Mouse (Mus musculus) T-cell, adult 2 months (primary cell): ENCODE measurements around the gene Six6.

Experiments used
- DNase-seq: peaks from one replicate; pipeline ENCODE4 v3.0.0; 2022; ENCODE audit warnings: low spot score

The Six6 gene

DNA sequence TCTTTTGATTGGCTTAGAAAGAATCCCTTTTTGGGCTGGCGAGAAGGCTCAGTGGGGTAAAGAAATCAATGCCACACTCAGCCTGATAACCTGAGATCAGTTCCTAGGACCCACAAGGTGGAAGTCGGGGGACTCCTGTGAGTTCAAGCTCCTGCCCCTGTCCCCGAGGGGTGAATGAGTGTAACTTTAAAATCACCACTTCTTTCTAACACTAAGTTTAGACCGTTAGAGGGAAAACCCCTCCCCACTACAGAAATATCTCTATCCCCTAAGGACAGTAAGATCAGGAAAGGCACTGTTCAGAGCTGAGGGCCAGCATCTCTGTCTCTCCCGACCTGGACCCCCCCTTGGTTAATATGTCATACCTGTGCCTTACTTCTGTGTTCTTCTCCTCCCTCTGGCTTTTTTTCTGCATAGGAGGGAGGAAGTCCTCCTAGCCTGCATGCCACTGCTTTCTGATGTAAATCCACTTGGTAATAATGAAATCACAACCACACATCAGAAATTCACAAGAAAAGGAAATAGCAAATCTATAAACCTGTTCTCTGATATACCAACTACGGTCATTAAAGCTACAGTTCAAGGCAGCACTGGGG is 18.2 kb downstream of the Six6 start:
- DNase-seq, result no peak

DNA sequence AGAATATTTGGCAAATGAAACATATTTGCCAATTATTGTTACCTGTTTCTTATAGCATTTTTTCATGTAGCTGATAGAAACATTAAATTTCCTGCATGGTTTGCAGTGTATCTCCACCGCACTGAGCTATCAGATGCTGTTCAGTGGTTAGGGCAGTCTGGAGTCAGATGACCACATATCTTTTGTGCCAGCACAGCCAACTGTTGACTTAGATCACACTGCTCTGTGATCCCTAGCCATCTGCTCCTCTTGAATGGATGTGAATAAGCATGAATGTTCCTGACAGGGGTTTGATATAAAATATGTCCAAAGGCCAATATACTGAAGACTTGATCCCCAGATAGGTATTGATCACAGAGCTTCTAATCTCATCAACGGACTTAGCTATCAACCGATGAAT is 18.8 kb downstream of the Six6 start:
- DNase-seq, result no peak

- DNase-seq, result no peak
Measured at GRCm38 (mm10) chr12:72962761-72963160, 23.1 kb downstream of the Six6 start.

DNA sequence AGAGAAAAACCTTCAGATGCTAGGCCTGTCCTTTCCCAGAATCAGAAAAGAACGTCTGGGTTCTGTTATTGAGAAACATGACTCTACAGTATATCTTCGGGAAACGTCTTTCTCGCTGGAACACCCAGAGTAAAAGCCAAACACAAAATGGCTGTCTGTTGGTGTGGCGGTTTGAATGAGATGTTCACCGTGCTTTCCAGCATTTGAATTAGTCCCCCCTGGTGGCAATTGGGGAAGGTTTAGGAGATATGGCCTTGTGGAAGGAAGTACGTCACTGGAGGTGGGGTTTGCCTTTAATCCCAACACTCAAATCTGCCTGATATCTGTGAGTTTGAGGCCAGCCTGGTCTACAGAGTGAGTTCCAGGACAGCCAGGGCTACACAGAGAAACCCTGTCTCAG is 27.8 kb downstream of the Six6 start:
- no peak for DNase-seq

DNA sequence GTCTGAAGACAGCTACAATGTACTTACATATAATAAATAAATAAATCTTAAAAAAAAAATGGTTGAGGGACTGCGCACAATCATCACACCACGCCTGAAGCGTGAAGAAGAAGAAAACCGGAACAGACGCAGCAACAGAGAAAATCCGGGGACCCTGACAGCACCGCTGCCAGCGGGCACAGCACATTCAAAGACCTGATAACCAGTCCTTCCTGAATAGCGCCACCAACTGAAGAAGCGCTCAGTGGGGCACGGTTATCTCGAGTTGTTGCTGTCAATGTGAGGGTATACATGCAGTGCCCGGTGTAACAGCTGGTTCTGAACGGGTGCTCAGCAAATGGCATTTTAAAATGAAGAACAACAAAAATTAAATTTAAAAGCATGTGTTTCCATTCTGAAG is 30.9 kb downstream of the Six6 start:
- no peak for DNase-seq

GRCm38 (mm10) chr12:72973161-72973560 is 33.5 kb downstream of the Six6 start:
- peak; percentile 33 for DNase-seq

DNA sequence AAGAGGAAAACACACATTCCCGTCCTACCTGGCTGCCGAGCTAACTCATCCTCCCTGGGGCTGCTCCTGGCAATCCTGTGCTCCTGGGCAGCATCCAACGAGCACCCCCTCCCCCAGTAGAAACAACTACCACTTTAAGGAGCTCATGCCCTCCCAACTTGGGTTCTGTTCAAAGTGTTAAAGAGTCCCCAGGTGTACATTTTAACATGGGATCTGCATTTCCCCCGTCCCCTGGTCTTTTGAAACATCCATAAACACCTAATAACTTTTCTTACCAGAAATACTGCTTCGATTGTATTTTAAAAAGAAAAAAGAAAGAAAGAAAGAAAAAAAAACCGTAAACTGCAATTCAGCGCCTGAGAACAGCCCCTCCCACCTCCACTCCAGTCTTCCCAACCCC is 36.5 kb downstream of the Six6 start:
- DNase-seq, result no peak

GRCm38 (mm10) chr12:72976718-72977117 is 37.0 kb downstream of the Six6 start:
- peak; percentile 74 for DNase-seq

DNA sequence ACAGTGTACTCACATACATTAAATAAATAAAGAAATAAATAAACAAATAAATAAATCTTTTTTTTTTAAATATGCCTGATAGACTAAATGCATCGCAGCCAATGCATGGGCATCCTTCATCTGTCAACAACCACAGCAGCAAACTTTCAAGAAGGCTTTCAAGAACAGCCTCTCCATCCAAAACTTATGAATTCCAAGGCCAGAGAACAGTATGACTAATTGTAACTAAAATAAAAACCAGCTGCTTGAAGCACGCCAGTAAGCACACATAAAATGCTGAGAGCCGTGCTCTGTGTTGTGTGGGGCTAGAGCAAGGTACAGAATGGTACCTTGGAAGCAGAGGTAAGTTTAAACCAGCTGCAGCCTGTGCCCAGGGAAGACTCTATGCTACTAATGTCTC is 38.2 kb downstream of the Six6 start:
- no peak for DNase-seq

GRCm38 (mm10) chr12:72979236-72979635 is 39.5 kb downstream of the Six6 start:
- no peak for DNase-seq

DNA sequence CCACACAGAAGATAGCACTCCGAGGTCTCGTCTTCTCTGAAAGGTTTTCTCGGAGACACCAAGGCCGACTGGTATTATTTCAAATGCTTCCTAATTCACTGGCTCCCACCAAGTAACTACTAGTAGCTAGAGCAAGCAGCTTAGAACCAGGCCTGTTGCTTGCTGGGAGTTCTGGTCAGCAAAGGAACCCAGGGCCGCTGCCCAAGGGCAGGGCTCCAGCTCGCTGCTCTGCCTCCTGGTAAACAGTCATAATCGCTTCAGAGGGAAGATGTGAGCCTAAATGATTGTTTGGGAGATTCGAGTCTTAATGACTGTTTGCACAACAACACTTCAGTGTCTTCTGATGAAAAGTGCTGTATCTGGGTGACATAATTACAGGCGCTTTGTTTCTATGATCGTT is 42.9 kb downstream of the Six6 start:
- no peak for DNase-seq

GRCm38 (mm10) chr12:72983071-72983857 is 43.6 kb downstream of the Six6 start:
- no peak for DNase-seq
